Mouse (Mus musculus): ENCODE data around the gene Sptan1. TPM values are rescaled to one million over a fixed set of nuclear protein-coding genes. Genes with fewer than 3 reads are reported as not detected.

Gene Sptan1
- total and polyA plus RNA-seq, 3 experiments, result 73.8 to 113 (median 88.0) TPM

DNA sequence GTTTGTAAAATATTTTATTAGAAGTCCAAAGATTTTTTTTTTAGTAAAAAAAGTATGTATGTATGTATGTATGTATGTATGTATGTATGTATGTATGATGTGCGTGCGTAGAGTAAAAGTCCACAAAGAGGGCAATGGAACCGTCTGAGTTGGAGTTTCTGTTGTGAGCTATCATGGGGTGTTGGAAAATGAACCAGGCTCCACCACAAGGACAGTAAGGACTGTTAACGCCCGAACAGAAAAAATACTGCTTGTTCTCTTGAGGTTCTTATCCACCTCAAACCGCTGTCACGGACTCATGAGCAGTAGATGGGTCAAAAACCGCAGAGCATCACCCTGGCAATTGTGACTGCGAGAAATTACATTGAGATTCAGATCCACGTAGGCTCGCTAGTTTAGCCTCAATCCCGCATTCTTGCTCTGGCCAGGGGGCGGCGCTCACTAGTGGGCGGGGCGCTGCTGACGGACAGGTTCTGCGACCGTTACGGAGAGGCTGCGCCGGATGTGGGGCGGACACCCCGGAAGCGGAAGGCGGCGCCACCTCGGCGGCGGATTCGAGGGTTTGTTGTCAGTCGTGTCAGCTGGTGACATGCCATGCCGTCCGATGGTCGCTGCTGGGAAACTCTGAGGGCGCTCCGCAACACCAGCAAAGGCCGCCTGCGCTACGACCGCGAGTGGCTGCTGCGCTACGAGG, 30.3 kb upstream of the Sptan1 start, which contains the start of gene Gle1 (continued):
- TF ChIP-seq TBP (conservative IDR thresholded peaks at IDR 0.05; ENCODE audit: low read depth, low read length), result peak; percentile 66; the same call in 1 of the 2 replicates
- TF ChIP-seq CHD2 (IDR thresholded peaks at IDR 0.05; ENCODE audit: low read length), result peak; percentile 81
- TF ChIP-seq EP300 (IDR thresholded peaks at IDR 0.05; ENCODE audit: low read length), result no peak
- TF ChIP-seq JUN (IDR thresholded peaks at IDR 0.05; ENCODE audit: insufficient read depth, low read depth, low read length), result no peak
- peak; percentile 73 for TF ChIP-seq POLR2AphosphoS2 (IDR thresholded peaks at IDR 0.05; ENCODE audit: low read depth, low read length)
- TF ChIP-seq MAFK (IDR thresholded peaks at IDR 0.05; ENCODE audit: insufficient replicate concordance, low read length), result no peak
- TF ChIP-seq BHLHE40 (IDR thresholded peaks at IDR 0.05; ENCODE audit: low read depth, low read length), result no peak
- peak; percentile 99 for TF ChIP-seq ELF1 (IDR thresholded peaks at IDR 0.05; ENCODE audit: low read depth, low read length)
- TF ChIP-seq USF2 (conservative IDR thresholded peaks at IDR 0.05; ENCODE audit: low read depth, low read length), result no peak
- TF ChIP-seq MAZ (IDR thresholded peaks at IDR 0.05; ENCODE audit: low read depth, low read length), result 0 out of 2 replicates have a peak, but pooled peaks have one; percentile 48
- peak; percentile 97 for TF ChIP-seq HCFC1 (IDR thresholded peaks at IDR 0.05; ENCODE audit: low read depth, low read length)
- no peak; the same call in 1 of the 2 replicates for TF ChIP-seq GABPA (IDR thresholded peaks at IDR 0.05; ENCODE audit: insufficient replicate concordance, low read depth, low read length)

- no peak overlapping the region for H3K4me3 ChIP-seq (replicated peaks in 1 of 3; ENCODE audit: low read depth in 2 of 3, low read length in 2 of 3, poor library complexity in 1 of 3)
- peaks cover 4% of the 10 kb centered on the region; the same call in 1 of the 2 replicates for H3K79me2 ChIP-seq (replicated peaks; ENCODE audit: control insufficient read depth, extremely low read depth, insufficient read depth, poor library complexity, severe bottlenecking)
- H3K27me3 ChIP-seq (replicated peaks), result no peaks in the 10 kb centered on the region
- TF ChIP-seq NELFE (IDR thresholded peaks at IDR 0.05; ENCODE audit: low read depth, low read length) (no peak), EP300 (IDR thresholded peaks at IDR 0.05; ENCODE audit: low read length) (no peak), TCF12 (IDR thresholded peaks at IDR 0.05; ENCODE audit: low read depth, low read length) (no peak), BHLHE40 (IDR thresholded peaks at IDR 0.05; ENCODE audit: low read depth, low read length) (no peak), ZMIZ1 (IDR thresholded peaks at IDR 0.05; ENCODE audit: low read depth, low read length) (no peak), JUN (IDR thresholded peaks at IDR 0.05; ENCODE audit: insufficient read depth, low read depth, low read length) (no peak), POLR2A (IDR thresholded peaks at IDR 0.05; ENCODE audit: low read depth, low read length) (no peak), MEF2A (IDR thresholded peaks at IDR 0.05; ENCODE audit: borderline replicate concordance, low read depth, low read length) (no peak), POLR2AphosphoS2 (IDR thresholded peaks at IDR 0.05; ENCODE audit: low read depth, low read length) (no peak), UBTF (IDR thresholded peaks at IDR 0.05; ENCODE audit: low read depth, low read length) (no peak), JUND (conservative IDR thresholded peaks at IDR 0.05; ENCODE audit: low read depth, low read length) (no peak), SMC3 (IDR thresholded peaks at IDR 0.05; ENCODE audit: low read depth, low read length) (no peak), ELF1 (IDR thresholded peaks at IDR 0.05; ENCODE audit: low read depth, low read length) (no peak)
- no peak for DNase-seq (ENCODE audit: extremely low read depth)
- H3K4me2 ChIP-seq (ENCODE audit: insufficient read depth, low read depth, poor library complexity, severe bottlenecking), result no peak overlapping the region
- H3K27ac ChIP-seq (ENCODE audit: insufficient read depth, low read depth), result no peak overlapping the region
- dilution Hi-C loops (cut with MboI; ENCODE audit: extremely low pct_ligation_motif_present, extremely low pct_unique_long_range_greater_than_20kb, low sequenced_read_pairs) (no loop called here), in situ Hi-C loops (cut with MboI; ENCODE audit: low pct_ligation_motif_present, low pct_unique_long_range_greater_than_20kb, low sequenced_read_pairs) (no loop called here)
- H3K36me3 ChIP-seq (replicated peaks in 1 of 2; ENCODE audit: control insufficient read depth in 1 of 2, insufficient read depth in 1 of 2, low read length in 1 of 2), result peaks cover 57 to 80% of the 10 kb centered on the region in 2 experiments
- peaks cover 2 to 12% of the 10 kb centered on the region in 2 experiments; a peak in 2 of 4 replicates for H3K4me1 ChIP-seq (ENCODE audit: control insufficient read depth in 1 of 2, insufficient read depth in 2 of 2)
- no peak overlapping the region for H3K9ac ChIP-seq (ENCODE audit: insufficient read depth, low read depth)
- no peaks in the 10 kb centered on the region for H3K9me3 ChIP-seq (replicated peaks; ENCODE audit: low read length)
These were observed 25.3 kb upstream of the Sptan1 start for GRCm38 (mm10) chr2:29940073-29940472.
